Mouse (Mus musculus) forebrain, embryonic 12.5 days (tissue): ENCODE results near the gene Adamts12. TPM values are rescaled to one million over a fixed set of nuclear protein-coding genes. Genes with fewer than 3 reads are reported as not detected.

Experiments
- ATAC-seq: fragments of 200-750 bp; cut with Nextera tagmentation; 2 replicates; pipeline ENCODE4 v1.8.0; 2017; ENCODE audit warnings: moderate TSS enrichment; ENCODE audit not compliant: low FRiP score
- H3K27ac ChIP-seq: fragments of 300-500 bp; sonication (generic); 2 replicates; pipeline ENCODE4 v1.5.1; 2016; ENCODE audit warnings: mild to moderate bottlenecking
- H3K27me3 ChIP-seq: fragments of 300-500 bp; sonication (generic); 2 replicates; pipeline ENCODE4 v1.6.1; 2016; ENCODE audit warnings: mild to moderate bottlenecking
- H3K36me3 ChIP-seq: fragments of 300-500 bp; sonication (generic); replicated peaks from 2 replicates; pipeline ENCODE4 v1.6.1; 2016; ENCODE audit warnings: mild to moderate bottlenecking
- H3K4me1 ChIP-seq: fragments of 300-500 bp; sonication (generic); 2 replicates; pipeline ENCODE4 v1.6.1; 2016
- H3K4me2 ChIP-seq: fragments of 300-500 bp; sonication (generic); 2 replicates; pipeline ENCODE4 v1.6.1; 2016; ENCODE audit warnings: mild to moderate bottlenecking, moderate library complexity
- H3K4me3 ChIP-seq: fragments of 300-500 bp; sonication (generic); replicated peaks from 2 replicates; pipeline ENCODE4 v1.5.1; 2016; ENCODE audit warnings: mild to moderate bottlenecking
- H3K9ac ChIP-seq: fragments of 300-500 bp; sonication (generic); 2 replicates; pipeline ENCODE4 v1.6.1; 2016; ENCODE audit warnings: mild to moderate bottlenecking
- H3K9me3 ChIP-seq: fragments of 300-500 bp; sonication (generic); 2 replicates; pipeline ENCODE4 v1.6.1; 2016
- WGBS: fragments of 180-500 bp; shearing (Covaris S2); methylation state at CpG from one replicate; pipeline ENCODE4 v1.1.7; 2016; 5-methylcytosine and 5-hydroxymethylcytosine counted together
- polyA plus RNA-seq: library from polyadenylated mRNA; unstranded; fragments of >200 nt; fragmentation: Nextera tagmentation; extraction: Ambion mirVana; gene quantifications from 2 replicates; pipeline ENCODE4 v1.2.1, GENCODE M21; 2016

The Adamts12 gene
- polyA plus RNA-seq, result 1.7 and 3.2 TPM in 2 replicates

DNA sequence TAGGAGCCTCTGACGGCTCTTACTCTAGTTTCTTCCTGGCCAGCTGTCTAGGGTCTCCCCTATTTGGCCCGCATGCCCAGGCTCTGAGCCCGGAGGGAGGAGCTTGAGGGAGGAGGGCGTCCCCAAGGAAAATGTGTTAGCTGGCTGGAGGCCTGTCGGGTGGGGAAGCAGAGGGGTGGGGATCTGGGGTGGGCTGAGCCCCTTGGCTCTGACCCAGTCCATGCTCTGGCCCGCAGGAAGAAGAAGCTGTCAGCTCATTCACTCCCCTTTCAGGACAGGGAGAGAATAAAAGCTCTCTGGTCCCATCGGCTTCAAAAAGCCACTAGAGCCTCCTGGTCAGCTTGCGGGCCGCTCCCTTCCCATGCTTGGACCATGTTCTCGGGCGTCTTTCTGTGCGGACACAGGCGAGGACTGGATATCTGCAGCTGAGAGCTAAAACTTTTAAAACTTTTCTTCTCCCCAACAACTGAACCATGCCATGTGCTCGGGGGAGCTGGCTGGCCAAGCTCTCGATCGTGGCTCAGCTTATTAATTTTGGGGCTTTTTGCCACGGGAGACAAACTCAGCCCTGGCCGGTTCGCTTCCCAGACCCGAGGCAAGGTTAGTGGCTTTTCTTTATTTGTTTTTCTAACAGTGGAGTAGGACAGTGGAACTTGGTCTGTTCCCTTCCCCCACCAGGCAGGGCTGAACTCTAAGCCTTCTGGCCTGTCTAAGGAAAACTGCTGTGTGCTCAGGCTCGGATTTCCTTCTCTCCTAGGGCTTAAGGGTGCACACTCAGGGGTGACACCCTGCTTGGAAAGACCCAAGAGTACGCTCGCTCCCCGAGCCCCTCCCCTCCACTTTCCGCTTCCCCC is at the start of gene Adamts12:
TSS of gene Adamts12 (plus strand) at position 233 of the 854 bp plus-strand sequence.
- peak; percentile 75 for ATAC-seq
- peaks cover 12% of the 10 kb centered on the region; the same call in 1 of the 2 replicates for H3K27me3 ChIP-seq
- peak within 1 kb of the TSS; percentile 44; the same call in 1 of the 2 replicates for H3K9ac ChIP-seq
- H3K4me1 ChIP-seq, result peaks cover 30% of the 10 kb centered on the region
- H3K4me2 ChIP-seq, result peak within 1 kb of the TSS; percentile 54
- WGBS, result 3% methylated on average over 24 of the region's 25 CpGs
- H3K36me3 ChIP-seq, result no peaks in the 10 kb centered on the region
- H3K9me3 ChIP-seq, result no peaks in the 10 kb centered on the region
- peak within 1 kb of the TSS; percentile 30 for H3K4me3 ChIP-seq
- peak within 1 kb of the TSS; percentile 42; the same call in 1 of the 2 replicates for H3K27ac ChIP-seq

DNA sequence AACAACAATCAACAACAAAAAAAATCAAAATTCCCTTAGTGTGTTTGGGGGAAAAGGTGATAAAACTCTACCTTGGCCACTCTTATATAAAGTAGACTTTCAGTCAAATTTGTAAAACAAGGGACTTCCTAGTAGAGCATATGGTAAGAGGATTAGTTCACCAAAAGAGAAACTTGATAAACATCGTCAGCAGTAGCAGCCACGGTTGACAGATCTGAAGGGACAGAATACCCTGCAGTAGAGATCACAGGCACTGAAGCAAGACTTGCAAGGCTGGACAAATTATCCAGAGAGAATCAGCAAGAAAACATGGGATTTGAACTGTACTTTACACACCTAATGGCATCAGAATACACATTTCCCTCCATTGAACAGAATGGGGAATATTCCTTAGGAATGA is 49.7 kb upstream of the Adamts12 start:
- H3K9me3 ChIP-seq, result no peaks in the 10 kb centered on the region
- no peak overlapping the region for H3K27ac ChIP-seq
- H3K27me3 ChIP-seq, result no peaks in the 10 kb centered on the region
- H3K4me2 ChIP-seq, result no peak overlapping the region
- H3K4me1 ChIP-seq, result no peaks in the 10 kb centered on the region
- no peak overlapping the region for H3K9ac ChIP-seq
- H3K36me3 ChIP-seq, result no peaks in the 10 kb centered on the region
- ATAC-seq, result no peak
- H3K4me3 ChIP-seq, result no peak overlapping the region
- WGBS, result 37% methylated on average over 2 of the region's 2 CpGs

DNA sequence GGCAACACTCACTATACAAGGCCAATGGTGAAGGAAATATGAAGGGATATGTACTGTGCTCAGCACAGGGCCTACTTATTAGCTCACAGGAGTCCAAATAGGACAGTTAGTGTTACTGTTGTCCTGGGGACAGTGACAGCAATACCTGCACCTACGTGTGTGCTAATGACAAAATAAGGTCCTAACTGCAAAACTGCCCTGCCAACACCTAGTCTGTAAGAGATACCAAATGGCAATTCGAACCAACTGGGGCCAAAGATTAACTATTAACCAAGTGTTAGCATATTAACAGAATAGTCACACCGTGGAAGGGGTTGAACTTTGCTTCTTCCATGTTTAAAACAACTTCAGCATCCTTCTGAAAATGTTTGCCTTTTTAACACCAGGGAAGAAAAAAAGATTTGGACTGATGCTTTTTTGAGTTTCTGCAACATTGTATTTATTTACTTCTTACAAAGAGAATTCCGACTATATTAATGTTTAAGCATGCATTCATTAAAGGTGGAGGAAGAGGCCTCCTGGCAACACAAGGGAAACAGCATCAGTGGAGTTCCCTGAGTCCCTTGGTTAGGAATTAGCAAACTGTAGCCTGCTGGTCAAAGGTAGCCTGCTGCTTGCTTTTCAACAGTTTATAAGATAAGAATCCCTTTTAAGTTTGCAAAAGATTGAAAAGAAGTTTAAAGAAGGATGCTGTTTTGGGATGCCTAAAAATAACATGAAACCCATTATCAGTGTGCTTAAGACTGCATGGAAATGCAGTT is 37.6 kb upstream of the Adamts12 start:
- Histone ChIP-seq H3K27me3 (no peaks in the 10 kb centered on the region), H3K4me1 (no peaks in the 10 kb centered on the region), H3K27ac (no peak overlapping the region), H3K9ac (no peak overlapping the region), H3K4me3 (no peak overlapping the region), H3K36me3 (no peaks in the 10 kb centered on the region), H3K4me2 (no peak overlapping the region), H3K9me3 (no peaks in the 10 kb centered on the region)
- no peak for ATAC-seq
- 74% methylated on average over 4 of the region's 4 CpGs for WGBS

DNA sequence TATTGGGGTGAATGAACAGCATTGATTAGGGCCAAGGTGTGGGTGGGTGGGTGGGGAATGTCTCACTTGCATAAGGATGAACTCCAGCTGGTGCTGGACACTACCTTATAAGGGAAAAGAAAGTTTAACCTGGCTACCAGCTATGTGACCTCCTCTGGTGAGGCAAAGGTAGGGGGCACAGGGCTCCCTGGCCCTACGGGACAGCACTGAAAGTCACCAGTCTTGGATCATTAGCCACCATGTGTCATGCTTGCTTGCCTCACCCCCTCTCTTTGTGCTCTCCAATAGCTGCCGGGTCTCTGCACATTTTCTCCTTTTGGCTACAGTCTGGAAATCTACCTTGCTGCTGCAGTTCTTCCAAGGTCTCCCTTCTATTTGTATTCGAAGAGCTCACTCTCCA is 34.4 kb upstream of the Adamts12 start:
- Histone ChIP-seq H3K9me3 (no peaks in the 10 kb centered on the region), H3K27me3 (peaks cover 15% of the 10 kb centered on the region), H3K36me3 (no peaks in the 10 kb centered on the region), H3K4me1 (no peaks in the 10 kb centered on the region), H3K27ac (no peak overlapping the region), H3K4me2 (no peak overlapping the region), H3K4me3 (no peak overlapping the region), H3K9ac (no peak overlapping the region)
- ATAC-seq, result no peak
- WGBS, result 78% methylated on average over 3 of the region's 3 CpGs

DNA sequence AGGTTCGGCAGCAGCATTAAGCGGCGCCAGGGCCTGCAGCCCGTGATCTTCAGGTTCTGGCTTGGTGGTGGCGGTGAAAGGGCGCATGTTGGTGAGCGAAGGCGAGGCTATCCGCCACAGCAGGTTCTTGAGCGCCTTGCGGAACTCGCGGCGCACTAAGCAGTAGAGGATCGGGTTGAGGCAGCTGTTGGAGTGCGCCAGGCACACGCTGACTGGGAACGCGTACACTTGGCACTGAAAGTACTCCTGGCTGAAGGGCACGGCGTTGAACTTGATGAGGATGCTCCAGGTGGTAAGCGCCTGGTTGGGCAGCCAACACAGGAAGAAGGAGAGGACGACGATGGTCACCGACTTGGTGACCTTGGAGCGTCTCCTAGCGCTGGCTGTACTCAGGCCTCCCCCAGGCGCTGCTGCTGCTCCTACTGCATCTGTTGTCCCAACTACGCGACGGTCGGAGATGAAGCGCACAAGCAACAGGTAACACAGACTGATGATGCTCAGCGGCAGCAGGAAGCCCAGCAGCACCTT is 28.6 kb upstream of the Adamts12 start:
- ATAC-seq, result no peak; the same call in 1 of the 2 replicates
- peak overlapping the region; percentile 57 for H3K4me2 ChIP-seq
- H3K9me3 ChIP-seq, result no peaks in the 10 kb centered on the region
- H3K9ac ChIP-seq, result no peak overlapping the region
- no peak overlapping the region for H3K27ac ChIP-seq
- H3K36me3 ChIP-seq, result no peaks in the 10 kb centered on the region
- WGBS, result 4% methylated on average over 34 of the region's 34 CpGs
- peaks cover 22% of the 10 kb centered on the region for H3K4me1 ChIP-seq
- peaks cover 52% of the 10 kb centered on the region for H3K27me3 ChIP-seq
- peak overlapping the region; percentile 36 for H3K4me3 ChIP-seq

DNA sequence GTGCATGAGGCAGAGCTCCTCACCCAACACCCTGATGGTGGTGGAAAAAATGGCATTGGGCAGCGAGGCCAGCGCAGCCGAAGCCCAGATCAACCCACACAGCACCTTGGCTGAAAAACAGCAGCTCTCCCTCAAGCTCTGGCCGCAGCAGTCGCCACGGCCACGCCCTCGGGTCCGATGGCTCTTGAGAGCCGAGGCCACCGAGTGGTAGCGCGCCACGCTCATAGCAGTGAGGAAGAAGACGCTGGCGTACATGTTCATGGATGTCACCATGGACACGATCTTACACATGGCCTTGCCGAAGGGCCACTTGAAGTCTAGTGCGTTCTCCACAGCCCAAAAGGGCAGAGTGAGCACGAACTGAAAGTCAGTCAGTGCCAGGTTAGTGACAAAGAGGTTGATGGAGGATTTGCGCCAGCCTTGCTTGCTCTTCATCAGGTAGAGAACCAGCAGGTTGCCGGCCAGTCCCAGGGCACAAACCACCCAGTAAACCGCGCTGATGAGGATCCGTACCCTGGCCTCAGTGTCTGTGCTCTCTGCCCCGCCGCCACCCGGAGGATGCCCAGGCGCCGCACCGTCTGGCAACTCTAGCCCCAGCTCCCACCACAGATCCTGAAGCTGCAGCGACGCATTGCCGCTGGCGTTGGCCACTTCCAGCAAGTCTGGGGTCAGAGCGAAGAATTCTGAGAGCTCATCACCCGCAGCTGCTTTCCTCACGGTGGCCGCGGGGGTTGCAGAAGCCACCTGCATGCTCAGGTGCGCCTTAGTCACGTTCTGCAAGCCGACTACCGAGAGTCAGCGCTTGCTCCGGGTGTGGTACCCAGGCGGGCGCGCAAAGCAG is 27.8 kb upstream of the Adamts12 start:
- Histone ChIP-seq H3K4me2 (peak overlapping the region; percentile 57), H3K27me3 (peaks cover 52% of the 10 kb centered on the region), H3K36me3 (no peaks in the 10 kb centered on the region), H3K27ac (no peak overlapping the region), H3K9ac (peak overlapping the region; percentile 29; the same call in 1 of the 2 replicates), H3K4me1 (peaks cover 22% of the 10 kb centered on the region), H3K4me3 (peak overlapping the region; percentile 36), H3K9me3 (no peaks in the 10 kb centered on the region)
- ATAC-seq, result peak; percentile 43
- WGBS, result 2% methylated on average over 49 of the region's 49 CpGs

DNA sequence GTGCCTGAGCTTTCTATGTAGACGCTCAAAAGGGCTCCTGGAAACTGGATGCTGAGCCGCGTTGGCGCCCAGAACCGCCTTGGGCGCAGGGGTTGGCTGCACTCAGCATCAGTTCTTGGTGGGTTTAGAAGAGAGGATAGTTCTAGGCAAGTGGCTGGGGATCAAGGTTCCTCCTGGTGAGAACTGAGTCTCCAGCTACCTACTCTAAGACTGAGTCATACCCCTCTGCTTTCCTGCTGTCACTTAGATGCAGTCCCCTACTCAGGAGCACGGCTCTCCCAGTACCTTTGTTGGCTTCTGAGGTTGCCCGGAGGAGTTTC is 27.3 kb upstream of the Adamts12 start:
- no peak for ATAC-seq
- Histone ChIP-seq H3K27ac (no peak overlapping the region), H3K9me3 (no peaks in the 10 kb centered on the region), H3K4me3 (peak overlapping the region; percentile 36), H3K9ac (peak overlapping the region; percentile 29; the same call in 1 of the 2 replicates), H3K27me3 (peaks cover 52% of the 10 kb centered on the region), H3K4me2 (peak overlapping the region; percentile 57), H3K4me1 (peaks cover 22% of the 10 kb centered on the region), H3K36me3 (no peaks in the 10 kb centered on the region)
- WGBS, result 3% methylated on average over 8 of the region's 8 CpGs

DNA sequence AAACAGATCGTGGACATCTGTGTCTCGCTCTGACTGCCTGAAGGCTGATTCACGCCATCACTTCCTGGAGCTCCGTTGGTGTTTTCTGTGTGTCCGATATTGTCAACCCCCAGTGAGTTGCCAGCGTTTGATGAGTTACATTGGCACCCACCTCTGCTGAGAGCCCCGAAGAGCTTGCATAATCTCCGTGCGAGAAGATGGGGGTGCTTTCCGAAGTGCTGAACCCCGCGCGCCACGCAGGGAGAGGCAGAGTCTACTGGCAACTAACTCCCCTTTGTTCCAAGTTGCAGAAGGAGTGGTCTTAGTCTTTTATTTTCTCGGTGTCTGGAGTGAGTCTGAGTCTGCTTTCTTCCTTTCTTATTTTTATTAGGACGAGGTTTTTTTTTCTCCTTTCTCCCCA is 26.9 kb upstream of the Adamts12 start, which contains the start of gene Rxfp3:
TSS of gene Rxfp3 (minus strand) at position 281 of the 400 bp plus-strand sequence.
- ATAC-seq, result no peak
- peaks cover 22% of the 10 kb centered on the region for H3K4me1 ChIP-seq
- H3K9me3 ChIP-seq, result no peaks in the 10 kb centered on the region
- H3K4me2 ChIP-seq, result peak within 1 kb of the TSS; percentile 57
- H3K36me3 ChIP-seq, result no peaks in the 10 kb centered on the region
- 2% methylated on average over 16 of the region's 16 CpGs for WGBS
- H3K27me3 ChIP-seq, result peaks cover 52% of the 10 kb centered on the region
- H3K27ac ChIP-seq, result no peak within 1 kb of the TSS
- H3K4me3 ChIP-seq, result peak within 1 kb of the TSS; percentile 36
- H3K9ac ChIP-seq, result peak within 1 kb of the TSS; percentile 29; the same call in 1 of the 2 replicates

DNA sequence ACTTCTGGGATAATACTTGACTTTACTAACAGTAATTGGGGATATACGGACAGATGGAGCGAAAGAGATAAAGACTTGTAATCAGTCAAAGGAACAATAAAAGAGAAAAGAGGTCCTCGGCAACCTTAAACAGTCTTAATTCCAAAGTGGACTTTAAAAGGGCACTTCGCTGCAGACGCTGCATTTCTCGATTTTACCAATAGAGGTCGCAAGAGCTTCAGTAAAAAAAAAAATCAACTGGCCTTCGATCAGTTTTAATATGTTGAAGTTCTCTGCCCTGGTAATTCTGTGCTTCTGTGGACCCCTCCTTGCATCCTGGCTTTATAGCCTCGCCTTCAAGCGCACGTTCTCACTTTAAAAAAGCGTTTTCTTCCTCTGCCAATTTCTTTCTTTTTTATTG is 26.1 kb upstream of the Adamts12 start:
- H3K27ac ChIP-seq, result no peak overlapping the region
- H3K27me3 ChIP-seq, result peaks cover 52% of the 10 kb centered on the region
- no peak for ATAC-seq
- no peaks in the 10 kb centered on the region for H3K9me3 ChIP-seq
- peaks cover 22% of the 10 kb centered on the region for H3K4me1 ChIP-seq
- H3K36me3 ChIP-seq, result no peaks in the 10 kb centered on the region
- H3K9ac ChIP-seq, result no peak overlapping the region
- 4% methylated on average over 12 of the region's 12 CpGs for WGBS
- H3K4me3 ChIP-seq, result no peak overlapping the region
- H3K4me2 ChIP-seq, result no peak overlapping the region

DNA sequence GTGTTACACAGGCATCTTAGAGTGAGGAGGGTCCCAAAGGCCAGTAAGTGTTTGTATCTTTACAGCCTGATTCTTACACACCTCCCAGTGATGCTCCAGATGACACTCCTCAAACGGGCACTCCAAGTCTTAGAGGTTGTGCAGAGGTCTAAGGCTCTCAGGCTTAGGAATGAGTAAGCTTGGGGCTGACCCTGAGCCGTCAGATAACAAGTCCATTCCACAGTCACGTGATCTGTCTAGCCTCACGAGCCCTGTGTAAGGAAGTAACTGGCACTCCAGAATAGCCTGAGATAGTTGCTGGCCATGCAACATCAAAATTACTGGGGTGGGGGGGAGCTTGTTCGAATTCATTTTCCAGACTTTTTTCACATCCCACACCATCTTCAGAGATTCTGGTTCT is 24.5 kb upstream of the Adamts12 start:
- H3K4me3 ChIP-seq, result no peak overlapping the region
- no peak overlapping the region for H3K9ac ChIP-seq
- no peak for ATAC-seq
- H3K4me1 ChIP-seq, result peaks cover 22% of the 10 kb centered on the region
- H3K27ac ChIP-seq, result no peak overlapping the region
- H3K4me2 ChIP-seq, result no peak overlapping the region
- H3K36me3 ChIP-seq, result no peaks in the 10 kb centered on the region
- peaks cover 38% of the 10 kb centered on the region for H3K27me3 ChIP-seq
- 72% methylated on average over 5 of the region's 5 CpGs for WGBS
- H3K9me3 ChIP-seq, result no peaks in the 10 kb centered on the region

DNA sequence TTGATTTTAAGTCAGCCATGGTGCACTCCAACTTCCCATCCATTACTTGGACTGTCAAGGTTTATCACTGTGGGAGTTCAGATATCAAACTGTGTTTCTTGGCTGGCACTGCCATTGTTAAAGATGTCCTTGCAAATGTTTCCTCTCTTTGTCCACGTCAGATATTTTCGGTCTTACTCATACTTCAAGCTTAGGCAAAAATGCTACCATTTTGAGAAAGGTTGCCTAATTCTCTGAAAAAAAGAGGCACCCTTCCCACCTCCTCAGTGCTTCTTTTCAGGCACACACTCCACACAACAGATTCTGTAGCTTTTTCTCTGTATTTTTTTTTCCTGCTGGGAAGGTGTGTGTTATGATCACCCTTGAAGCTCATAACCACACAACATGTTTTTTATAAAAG is 23.4 kb upstream of the Adamts12 start:
- no peak for ATAC-seq
- H3K36me3 ChIP-seq, result no peaks in the 10 kb centered on the region
- WGBS, result 89% methylated on average over 2 of the region's 2 CpGs

More for the DNA sequence above, 23.4 kb upstream of the Adamts12 start:
- H3K9me3 ChIP-seq, result no peaks in the 10 kb centered on the region
- H3K27ac ChIP-seq, result no peak overlapping the region
- H3K4me1 ChIP-seq, result peaks cover 16% of the 10 kb centered on the region
- H3K4me2 ChIP-seq, result no peak overlapping the region
- no peak overlapping the region for H3K9ac ChIP-seq
- peaks cover 26% of the 10 kb centered on the region for H3K27me3 ChIP-seq
- no peak overlapping the region for H3K4me3 ChIP-seq
